Mouse (Mus musculus) bone marrow, adult 2 months (tissue): ENCODE measurements around the gene Cfap77.

Experiments
- CTCF ChIP-seq: fragments of 200-500 bp; IDR thresholded peaks from 2 replicates; pipeline ENCODE4 v1.5.1; 2011; ENCODE audit warnings: low read length, control low read depth; ENCODE audit not compliant: control insufficient read depth, insufficient read depth
- POLR2A ChIP-seq: fragments of 200-500 bp; IDR thresholded peaks from 2 replicates; pipeline ENCODE4 v1.6.1; 2011; ENCODE audit warnings: low read depth, mild to moderate bottlenecking, control low read depth, low read length, borderline replicate concordance; ENCODE audit not compliant: control insufficient read depth

DNA sequence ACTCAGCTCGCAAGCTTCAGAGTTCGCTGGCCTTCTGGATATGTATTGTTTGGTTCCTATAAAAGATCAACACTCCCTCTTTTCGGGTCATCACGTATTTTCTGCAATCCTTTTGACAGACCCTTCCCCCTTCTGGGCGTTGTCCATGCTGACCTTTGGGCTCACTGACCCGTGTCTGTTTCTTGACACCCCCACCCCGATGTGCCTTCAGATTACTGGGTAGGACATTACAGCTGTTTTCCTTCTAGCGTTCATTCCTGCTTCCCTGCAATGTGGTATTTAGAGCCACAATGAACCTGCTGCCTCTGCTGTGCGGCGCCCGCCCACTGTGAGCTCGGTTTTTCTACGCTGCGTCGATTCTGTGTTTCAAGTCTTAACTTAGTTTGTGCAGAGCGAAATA lies 8.7 kb downstream of the Cfap77 start:
- TF ChIP-seq POLR2A (no peak), CTCF (no peak)
